Mouse (Mus musculus) right cerebral cortex, adult 2 months (tissue): Measurements from ENCODE around the gene Gm21209.
"Not testable (repeated sequence)": the region's sequence is repeated elsewhere in the genome, so short reads cannot be mapped to it uniquely, and the experiment has no call there.

Experiments
- DNase-seq, 2 experiments: peaks; one replicate each; pipeline ENCODE4 v3.0.0; 2021 to 2022; ENCODE audit warnings: low spot score in 2 of 2

Gene Gm21209

GRCm38 (mm10) chrY:49570856-49571255 lies at the start of gene Gm21209:
TSS of gene Gm21209 (plus strand) at chrY:49571156.
- DNase-seq = not testable (repeated sequence)
